Mouse (Mus musculus): ENCODE measurements around the gene Vapa.

Vapa gene

DNA sequence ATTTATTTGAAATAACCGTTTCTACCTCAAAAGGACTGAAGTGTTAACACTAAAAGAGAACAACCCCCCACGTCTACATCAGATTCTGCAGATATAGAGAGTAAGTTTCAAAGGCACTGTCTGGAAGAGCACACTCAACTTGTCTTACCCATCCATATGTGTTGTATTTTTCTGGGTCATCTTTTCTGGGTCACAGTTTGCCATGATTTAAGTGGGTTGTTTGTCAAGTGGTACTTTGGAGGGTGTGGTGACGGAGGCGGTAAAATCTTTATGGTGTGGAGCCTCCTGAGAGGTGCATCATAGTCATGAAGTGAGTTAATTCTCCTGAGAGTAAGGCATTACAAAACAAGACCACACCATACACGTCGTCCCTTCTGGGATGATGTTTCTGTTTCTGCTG lies 12.2 kb upstream of the Vapa start:
- no peak for DNase-seq (ENCODE audit: low spot score in 2 of 2)

DNA sequence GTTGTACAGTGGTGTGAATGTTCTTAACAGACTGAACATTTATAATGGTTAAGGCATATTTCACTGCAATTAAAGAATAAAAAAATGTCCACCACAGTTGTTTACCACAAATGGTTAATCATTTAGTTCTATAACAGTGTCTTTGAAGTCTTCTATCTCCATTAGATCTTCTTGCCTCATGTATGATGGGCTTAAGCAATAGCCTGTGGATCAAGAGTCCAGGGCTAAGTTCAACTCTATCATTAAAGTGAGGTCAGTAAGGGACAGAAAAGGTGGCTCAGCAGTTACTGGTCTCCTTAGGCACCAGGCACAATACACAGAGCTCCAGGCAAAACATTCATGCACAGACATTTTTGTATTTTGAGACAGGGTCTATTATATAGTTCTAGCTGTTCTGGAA lies 9.8 kb upstream of the Vapa start:
- no peak for DNase-seq (ENCODE audit: low spot score in 2 of 2)

DNA sequence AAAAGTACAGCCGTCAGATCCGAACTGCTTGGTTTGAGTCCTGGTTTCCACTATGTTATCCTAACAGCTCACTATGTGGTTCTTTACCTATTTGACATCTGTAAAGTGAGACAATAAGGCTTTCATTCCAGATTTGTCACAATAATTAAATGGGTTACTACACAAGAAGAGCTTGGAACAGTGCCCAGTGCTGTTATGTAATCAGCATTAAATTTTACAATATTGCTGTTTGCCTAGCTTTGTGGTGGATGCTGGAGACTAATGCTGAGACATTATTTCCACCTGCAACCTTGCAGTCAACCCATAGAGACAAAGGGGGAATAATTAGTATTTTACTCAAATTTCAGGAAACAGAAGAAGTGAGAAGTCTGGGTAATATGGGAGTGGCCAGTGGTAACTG lies 5.1 kb upstream of the Vapa start:
- DNase-seq (ENCODE audit: low spot score in 2 of 2): no peak

DNA sequence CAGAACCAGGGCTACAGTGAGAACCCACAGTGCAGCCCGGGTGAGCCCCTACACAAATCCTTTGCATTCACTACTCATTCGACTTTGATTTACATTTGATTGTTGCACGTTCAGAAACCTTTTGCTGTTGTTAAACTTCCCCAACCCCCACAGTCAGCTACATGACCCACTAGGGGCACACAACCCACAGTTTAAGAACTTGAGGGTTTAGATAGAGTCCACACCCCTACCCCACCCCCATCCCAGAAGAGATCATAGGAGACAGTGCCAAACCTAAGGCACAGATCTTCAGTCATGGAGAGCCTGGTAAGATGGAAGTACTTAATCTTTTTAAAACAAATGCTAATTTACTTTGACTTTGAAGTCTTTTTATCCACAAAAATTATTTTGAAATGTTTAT lies 2.3 kb upstream of the Vapa start:
- DNase-seq (ENCODE audit: low spot score in 2 of 2): peak in 1 of 2 experiments; percentile 42

DNA sequence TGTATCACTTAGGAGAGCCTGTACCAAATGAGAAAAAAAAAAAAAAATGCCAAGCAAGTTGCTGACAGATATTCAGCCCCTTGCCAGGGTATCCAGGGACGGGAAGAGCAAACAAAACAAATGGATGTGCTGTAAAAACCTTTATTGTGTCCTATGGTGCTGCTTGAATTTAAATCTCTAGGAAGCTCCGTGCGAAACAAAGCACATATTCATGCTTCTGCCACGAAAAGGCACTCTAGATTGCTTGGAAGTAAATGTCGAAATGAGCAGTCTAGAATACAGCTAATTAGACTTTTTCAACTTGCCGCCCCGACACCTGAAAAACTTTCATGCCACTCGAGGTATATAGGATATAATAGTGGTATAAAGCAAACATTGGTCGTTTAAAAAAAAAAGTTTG lies 1.1 kb upstream of the Vapa start:
- DNase-seq (ENCODE audit: low spot score in 2 of 2): no peak

DNA sequence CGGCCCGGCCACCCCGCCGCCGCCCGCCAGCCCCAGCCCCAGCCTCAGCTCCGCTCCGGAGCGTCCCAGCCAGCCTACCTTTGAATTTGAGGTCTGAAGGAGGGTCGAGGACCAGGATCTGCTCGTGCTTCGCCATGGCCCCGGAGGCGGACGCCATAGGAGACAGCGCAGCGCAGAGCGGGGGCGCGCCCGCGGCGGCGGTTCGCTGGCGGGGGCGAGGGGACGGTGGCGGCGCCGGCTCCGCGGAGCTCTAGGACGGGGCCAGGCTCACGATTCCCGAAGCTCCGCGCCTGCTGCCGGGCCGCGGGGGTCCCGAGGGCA lies 253 bp downstream of the Vapa start:
- DNase-seq (ENCODE audit: low spot score in 2 of 2): no peak

DNA sequence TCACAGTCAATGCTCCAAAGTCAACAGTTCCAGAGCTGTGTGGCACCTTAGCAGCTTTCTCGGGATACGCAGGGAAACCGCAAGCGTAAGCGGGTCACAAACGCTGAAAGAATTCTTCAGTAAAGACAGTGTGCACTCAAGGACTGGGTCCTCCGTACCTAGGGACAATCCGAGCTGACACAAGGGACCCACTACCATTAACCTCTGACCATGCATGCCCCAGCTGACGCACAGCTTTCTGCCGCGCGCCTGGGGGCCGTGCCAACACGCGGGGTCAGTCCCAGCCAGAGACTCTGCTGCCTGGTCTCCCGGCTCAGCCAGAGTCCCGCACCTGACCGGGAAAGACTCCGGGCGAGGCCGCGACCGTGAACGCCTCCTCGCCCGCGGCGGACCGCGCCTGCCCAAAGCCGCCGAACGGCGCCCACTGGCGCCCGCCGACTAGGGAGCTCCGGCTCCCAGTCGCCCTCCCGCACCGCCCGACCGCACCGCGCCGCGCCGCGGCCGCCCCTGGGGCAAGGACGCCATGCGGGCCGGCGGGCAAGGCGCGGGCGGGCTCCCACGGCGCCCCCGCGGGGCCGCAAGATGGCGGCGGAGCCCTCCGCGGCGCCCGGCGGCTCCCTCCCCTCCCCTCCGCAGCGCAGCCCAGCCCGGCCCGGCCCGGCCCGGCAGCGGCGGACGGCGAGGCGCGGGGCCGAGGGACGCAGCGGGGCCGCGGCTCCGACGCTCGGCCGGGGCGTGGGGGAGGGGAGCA lies 789 bp downstream of the Vapa start:
- DNase-seq (ENCODE audit: low spot score in 2 of 2): peak; percentile 50 to 77

DNA sequence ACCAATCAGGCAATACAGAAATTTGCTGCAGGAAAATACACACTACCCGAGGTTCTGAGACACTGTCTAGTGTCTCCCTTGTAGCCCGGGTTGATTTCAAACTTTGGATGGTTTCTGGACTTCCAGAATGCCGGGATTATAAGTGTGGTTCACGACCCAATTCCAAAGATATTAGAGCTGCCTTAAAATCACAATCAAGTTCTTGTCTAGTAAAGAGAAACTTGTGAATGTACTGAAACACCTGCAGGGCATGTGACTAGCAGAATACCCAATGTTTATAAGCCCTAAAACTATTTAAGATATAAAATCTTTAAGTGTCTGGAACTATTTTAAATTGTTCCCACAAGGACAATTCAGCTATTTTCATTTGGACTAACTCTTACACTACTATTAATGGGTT lies 1.6 kb downstream of the Vapa start:
- peak in 1 of 2 experiments; percentile 34 for DNase-seq (ENCODE audit: low spot score in 2 of 2)

DNA sequence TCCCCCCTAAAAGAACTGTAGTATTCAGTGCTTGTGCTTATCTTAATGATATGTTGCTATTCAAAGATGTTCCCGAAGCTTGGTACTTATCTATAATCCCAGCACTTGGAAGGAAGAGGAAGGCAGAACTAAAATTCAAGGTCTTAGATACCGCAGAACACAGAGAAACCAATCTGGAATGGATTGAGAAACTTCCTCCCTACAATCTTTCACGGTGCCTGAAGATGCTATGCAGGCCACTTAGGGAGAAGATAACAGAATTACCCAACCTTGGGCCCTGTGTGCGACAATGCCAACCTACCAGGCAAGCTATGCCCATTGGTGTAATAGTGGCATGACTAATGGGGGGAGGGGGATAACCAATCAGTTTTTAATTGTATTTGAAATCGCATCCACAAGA lies 4.6 kb downstream of the Vapa start:
- DNase-seq (ENCODE audit: low spot score in 2 of 2): no peak

DNA sequence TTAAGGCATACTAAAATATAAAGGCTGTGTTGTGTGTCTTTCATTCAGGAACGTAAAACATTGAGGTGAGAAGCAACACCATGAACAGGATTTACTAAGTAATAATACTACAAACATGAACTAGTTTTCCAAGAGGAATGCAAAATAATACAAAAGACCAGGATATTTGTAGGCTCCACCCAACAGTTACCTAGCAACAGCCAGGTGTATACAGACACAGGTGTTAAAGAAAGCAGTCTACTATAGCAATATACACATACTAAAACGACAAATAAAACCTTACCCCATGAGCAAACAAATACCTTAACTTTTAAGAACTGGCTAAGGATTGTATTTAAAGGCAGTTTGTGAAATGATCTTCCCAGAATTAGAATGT lies 5.1 kb downstream of the Vapa start:
- DNase-seq (ENCODE audit: low spot score in 2 of 2): no peak

DNA sequence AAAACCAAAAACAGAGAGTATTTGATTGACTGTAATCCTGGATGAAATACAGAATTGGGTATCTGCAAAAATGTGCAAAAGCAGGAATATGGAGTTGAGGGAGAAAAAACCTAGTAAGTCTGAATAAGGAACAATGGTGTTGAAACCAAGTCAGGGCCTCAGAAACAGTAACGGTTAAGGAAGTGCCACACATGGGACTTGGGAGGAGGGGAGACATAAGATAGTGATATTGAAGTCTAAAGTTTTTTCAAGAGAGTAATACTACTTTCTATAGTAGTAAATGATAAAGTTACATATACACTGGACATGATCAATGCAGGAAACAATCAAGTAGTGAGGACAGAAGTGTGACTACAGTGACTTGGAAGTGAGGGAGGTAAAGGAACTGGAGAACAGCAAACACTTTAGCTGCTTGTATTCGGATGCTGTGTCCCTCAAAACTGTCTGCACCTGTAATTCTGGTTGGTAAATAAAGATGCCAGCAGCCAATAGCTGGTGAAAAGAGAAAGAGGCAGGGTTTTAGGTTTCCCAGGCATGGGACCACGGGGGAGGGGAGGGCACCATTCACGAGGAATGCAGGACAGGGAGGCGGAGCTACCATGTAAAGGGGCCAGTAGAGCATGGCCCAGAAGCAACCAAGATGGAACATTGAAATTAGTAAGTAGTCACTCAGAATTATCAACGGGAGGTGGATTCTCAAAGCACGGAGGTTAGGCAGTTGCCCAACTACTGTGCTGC lies 5.6 kb downstream of the Vapa start:
- no peak for DNase-seq (ENCODE audit: low spot score in 2 of 2)

DNA sequence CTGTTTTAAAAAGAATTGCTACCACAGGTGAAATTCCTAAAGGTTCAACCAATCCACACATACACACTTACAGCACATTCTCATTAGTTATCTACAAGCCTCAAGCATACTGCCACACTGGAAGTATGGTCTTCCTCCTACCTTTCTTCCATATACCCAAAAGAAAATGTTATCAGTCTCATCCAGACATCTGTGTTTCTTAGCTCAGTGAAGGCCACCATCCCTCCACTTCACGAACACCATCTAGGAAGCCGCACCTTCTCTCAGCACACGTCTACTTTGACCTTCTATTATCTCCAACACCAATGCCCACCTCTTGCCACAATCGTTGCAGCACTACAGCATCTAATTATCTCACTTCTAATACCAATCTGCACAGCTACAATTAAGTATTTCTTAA lies 7.3 kb downstream of the Vapa start:
- no peak for DNase-seq (ENCODE audit: low spot score in 2 of 2)

DNA sequence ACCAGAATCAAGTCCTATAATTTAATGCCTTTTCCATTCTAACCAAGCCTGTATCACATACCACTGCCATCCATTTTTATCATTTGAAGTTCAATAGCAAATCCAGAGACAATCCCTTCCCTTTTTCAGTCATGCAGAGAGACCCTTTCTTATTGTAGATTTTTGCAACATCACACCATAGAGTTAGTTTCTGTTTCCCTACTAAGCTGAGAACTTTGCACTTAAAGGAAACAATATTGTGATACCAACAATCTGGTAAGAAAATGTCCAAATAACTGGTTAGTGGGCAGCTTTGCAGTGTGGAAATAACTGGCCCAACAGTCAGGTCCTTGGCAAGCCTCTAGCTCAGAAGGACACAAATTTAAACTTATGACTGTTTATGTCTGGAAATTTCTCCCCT lies 8.5 kb downstream of the Vapa start:
- DNase-seq (ENCODE audit: low spot score in 2 of 2): no peak

DNA sequence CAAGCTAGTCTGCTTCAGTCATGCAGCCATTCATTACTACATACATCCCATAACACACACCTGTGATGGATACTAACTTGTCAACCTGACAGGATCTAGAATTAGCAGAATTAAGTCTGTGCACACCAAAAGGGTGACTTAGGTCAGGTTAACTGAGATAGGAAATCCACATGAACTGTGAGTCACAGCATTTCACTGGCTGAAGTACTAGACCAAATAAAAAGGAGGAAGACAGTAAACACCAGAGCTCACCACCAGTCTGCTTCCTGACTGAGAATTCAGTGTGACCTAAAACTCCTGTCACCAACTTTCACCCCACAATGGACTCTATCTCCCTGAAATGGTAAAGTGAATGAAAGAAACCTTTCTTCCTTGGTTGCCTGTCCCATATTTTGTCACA lies 9.0 kb downstream of the Vapa start:
- DNase-seq (ENCODE audit: low spot score in 2 of 2): no peak

DNA sequence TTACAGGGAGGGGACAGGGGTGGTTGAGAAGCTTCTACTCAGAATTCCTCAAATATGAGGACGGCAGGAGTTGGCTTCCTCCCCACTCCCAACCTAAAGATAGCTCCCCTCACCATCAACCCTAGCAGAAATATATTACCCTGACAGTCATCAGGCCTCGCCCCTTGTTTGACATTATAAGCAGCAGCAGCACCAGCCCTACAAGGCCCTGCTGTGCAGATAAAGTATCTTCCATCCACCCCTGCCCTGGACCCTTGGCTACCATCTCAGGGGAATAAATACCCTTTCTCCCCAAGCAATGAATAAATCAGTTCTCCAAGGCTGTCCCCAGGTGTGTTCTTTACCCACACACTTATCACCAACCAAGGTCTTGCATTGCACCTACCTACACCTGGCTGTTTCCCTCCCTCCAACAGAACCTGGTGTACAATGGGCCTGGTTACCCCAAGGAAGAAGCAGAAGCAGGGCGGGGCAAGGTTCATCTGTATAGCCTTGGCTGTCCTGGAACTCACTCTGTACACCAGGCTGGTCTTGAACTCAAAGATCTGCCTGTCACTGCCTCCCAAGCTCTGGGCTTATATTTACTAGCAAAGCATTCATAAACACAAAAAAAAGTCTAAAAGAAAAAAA lies 15.4 kb downstream of the Vapa start:
- no peak for DNase-seq (ENCODE audit: low spot score in 2 of 2)

DNA sequence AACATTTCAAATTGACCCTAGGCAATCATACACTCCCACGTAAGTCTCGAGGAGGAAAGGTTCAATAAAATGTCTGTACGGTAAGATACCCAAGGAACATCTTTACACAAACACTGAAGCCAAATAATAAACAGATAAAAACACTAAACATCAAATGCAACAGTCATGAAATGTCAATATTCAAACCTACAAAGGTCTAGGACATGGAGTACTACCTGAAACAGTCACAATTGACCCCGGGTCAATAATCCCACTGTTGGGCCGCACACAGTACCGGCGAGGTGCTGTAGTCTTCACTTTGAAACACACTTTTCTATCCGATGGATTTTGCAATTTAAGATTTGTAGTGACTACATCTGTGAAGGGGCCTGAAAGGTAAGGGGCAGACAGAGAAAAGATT lies 18.7 kb downstream of the Vapa start:
- no peak for DNase-seq (ENCODE audit: low spot score in 2 of 2)

DNA sequence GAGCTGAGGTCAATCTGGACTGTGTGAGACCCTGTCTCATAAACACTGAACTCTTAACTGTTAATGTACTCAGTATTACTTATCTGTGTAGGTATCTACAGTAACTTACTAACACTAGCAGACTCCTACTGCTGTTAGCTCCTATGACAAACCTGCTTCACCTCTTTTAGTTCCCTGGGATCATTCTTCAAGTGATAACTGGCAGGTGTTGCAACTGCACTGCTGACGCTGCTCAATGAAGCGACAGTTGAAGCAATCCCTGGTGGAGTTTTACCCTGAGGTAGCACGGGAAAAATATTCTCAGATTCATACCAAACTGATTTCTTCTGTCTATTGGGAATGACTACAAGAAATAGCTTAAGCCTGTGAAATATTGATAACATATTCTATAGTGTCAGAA lies 26.5 kb downstream of the Vapa start:
- no peak for DNase-seq (ENCODE audit: low spot score in 2 of 2)

DNA sequence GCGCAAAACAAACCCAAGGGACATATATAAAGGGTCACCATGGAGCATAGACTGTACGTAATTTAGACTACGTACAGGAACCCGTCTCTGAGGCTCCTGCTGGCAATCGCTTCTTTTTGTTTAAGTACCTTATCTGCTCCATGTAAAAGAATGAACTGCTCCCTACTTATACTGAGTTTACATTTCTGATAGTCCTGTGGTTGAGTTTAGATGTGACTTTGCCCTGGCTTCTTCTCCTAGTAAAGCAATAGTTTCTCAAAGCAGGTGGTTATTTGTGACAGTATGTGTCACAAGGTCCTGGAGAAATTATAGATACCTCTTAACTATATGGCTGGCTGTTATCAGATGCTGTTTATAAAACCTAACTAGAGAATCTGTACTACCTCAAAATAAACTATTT lies 31.9 kb downstream of the Vapa start:
- no peak for DNase-seq (ENCODE audit: low spot score in 2 of 2)

DNA sequence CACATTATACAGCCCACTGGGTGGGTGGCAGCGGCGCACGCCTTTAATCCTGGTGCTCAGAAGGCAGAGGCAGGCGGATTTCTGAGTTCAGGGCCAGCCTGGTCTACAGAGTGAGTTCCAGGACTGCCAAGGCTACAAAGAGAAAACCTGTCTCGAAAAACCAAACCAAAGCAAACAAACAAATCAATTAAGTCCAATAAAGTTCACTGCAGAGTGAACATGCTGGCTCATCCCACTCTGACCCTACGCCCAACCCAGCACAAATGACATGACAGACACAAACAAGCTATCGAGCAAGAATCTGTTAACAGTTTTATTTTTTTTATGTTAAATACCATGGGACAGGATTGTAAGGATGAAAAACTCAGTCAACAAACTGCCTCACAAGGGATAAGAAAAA lies 33.6 kb downstream of the Vapa start:
- no peak for DNase-seq (ENCODE audit: low spot score in 2 of 2)

DNA sequence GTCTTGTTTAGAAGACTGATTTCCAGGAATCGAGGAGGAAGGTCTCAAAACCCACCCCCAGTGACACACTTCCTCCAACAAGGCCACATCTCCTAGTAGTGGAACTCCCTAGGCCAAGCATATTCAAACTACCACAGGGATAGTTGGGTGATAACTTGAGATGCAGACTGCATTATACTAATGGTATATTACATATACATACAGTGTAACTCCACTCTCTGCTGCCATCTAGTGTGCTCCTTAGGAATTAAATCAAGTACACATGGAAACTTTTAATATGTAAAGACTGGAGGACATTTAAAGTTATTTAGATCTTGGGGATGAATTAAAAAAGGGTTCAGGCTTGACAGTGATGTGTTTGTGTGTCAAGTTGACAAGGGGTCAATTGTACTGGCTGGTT lies 38.0 kb downstream of the Vapa start:
- DNase-seq (ENCODE audit: low spot score in 2 of 2): no peak

DNA sequence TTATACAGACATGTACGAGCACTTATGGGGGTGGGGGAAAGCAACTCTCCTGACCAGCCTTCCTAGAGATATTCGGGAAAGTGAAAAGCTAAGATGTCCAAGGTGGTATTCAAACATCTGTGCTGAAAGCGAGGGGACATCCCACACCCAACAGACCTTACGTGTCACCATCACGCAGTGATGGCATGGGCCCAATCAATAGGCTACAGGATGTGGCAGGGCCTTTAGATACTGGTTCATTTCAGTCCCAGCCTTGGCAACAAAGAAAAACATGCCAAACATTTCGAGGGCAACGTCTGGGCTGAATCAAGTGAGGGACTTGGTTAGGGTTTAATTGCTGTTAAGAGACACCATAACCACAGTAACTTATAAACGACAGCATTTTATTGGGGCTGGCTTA lies 38.5 kb downstream of the Vapa start:
- DNase-seq (ENCODE audit: low spot score in 2 of 2): no peak

DNA sequence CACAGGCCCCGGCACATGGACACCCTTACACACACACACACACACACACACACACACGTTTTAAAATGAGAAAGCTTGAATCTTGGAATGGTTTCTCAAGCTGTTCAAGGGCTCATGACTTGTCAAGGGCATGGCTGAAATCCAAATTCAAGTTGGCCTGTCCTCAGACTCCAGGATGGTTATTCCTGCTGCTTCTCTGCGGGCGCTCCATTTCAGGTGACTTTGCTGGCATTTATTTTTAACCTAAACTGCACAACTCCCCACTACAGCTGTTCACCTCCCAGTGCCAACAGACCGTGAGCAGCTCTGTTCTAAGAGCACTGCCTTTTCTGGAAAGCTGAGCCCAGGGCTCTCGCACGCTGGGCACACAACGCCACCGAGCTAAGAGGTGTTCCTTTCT lies 41.5 kb downstream of the Vapa start:
- no peak for DNase-seq (ENCODE audit: low spot score in 2 of 2)

DNA sequence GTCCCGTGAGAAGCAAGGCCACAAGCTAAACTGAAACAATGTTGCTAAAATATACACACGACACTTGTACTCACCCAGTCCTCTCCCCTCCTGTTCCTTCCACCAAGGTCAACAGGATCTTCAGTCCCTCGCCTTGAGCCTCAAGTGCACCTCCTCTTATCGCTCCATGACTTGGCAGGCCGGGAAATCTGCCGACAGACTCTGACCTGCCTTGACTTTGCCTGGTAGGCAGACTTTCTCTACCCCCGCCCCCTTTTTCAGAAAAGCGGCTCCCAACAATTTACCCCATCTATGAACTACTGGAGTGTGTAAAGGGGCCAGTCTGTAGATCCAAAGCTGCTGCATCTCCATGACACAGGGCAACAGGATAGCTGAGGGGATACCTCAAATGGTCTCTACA lies 41.9 kb downstream of the Vapa start:
- no peak for DNase-seq (ENCODE audit: low spot score in 2 of 2)
